Mouse (Mus musculus) forebrain, embryonic 11.5 days (tissue): ENCODE measurements around the gene Whrn. TPM values are rescaled to one million over a fixed set of nuclear protein-coding genes. Genes with fewer than 3 reads are reported as not detected.
A peak's percentile ranks its signal among the peaks of the same experiment; 100 is the strongest.

Source experiments
- ATAC-seq: fragments of 200-750 bp; cut with Nextera tagmentation; replicated peaks from 2 replicates; pipeline ENCODE4 v1.8.0; 2017; ENCODE audit warnings: moderate TSS enrichment; ENCODE audit not compliant: low FRiP score
- DNase-seq: peaks from one replicate; pipeline ENCODE4 v3.0.0-alpha.2; 2017; ENCODE audit warnings: low spot score
- H3K27ac ChIP-seq: fragments of 300-500 bp; sonication (generic); 2 replicates; pipeline ENCODE4 v1.5.1; 2014; ENCODE audit warnings: low read depth, low read length
- H3K27me3 ChIP-seq: fragments of 300-500 bp; sonication (generic); 2 replicates; pipeline ENCODE4 v1.6.1; 2014; ENCODE audit warnings: mild to moderate bottlenecking, low read length, mixed read lengths; ENCODE audit not compliant: control insufficient read depth, insufficient read depth
- H3K36me3 ChIP-seq: fragments of 300-500 bp; sonication (generic); 2 replicates; pipeline ENCODE4 v1.6.1; 2014; ENCODE audit warnings: mild to moderate bottlenecking, low read length, moderate library complexity, mixed read lengths; ENCODE audit not compliant: control insufficient read depth, insufficient read depth
- H3K4me1 ChIP-seq: fragments of 300-500 bp; sonication (generic); replicated peaks from 2 replicates; pipeline ENCODE4 v1.6.1; 2014; ENCODE audit warnings: low read length, mixed read lengths; ENCODE audit not compliant: control insufficient read depth, insufficient read depth
- H3K4me2 ChIP-seq: fragments of 300-500 bp; sonication (generic); 2 replicates; pipeline ENCODE4 v1.6.1; 2014; ENCODE audit warnings: low read depth, mild to moderate bottlenecking, low read length, moderate library complexity, mixed read lengths; ENCODE audit not compliant: severe bottlenecking
- H3K4me3 ChIP-seq: fragments of 300-500 bp; sonication (generic); 2 replicates; pipeline ENCODE4 v1.5.1; 2014; ENCODE audit warnings: low read depth, low read length
- H3K9ac ChIP-seq: fragments of 300-500 bp; sonication (generic); 2 replicates; pipeline ENCODE4 v1.6.1; 2014; ENCODE audit warnings: low read length
- H3K9me3 ChIP-seq: fragments of 300-500 bp; sonication (generic); 2 replicates; pipeline ENCODE4 v1.6.1; 2016; ENCODE audit warnings: low read length, mixed read lengths; ENCODE audit not compliant: control insufficient read depth
- WGBS: fragments of 180-500 bp; shearing (Covaris S2); extraction: QIAGEN DNeasy Blood & Tissue Kit; methylation state at CpG from one replicate; pipeline ENCODE4 v1.1.7; 2014; 5-methylcytosine and 5-hydroxymethylcytosine counted together
- polyA plus RNA-seq: library from polyadenylated mRNA; unstranded; fragments of >200 nt; fragmentation: Nextera tagmentation; extraction: Ambion mirVana; gene quantifications from 2 replicates; pipeline ENCODE4 v1.2.1, GENCODE M21; 2014

The Whrn gene
- polyA plus RNA-seq, 1 experiment from 2014 or later = 11.0 TPM

GRCm38 (mm10) chr4:63368577-63368976 is 127.2 kb downstream of the Whrn start:
- ATAC-seq (peak; percentile 80), DNase-seq (peak; percentile 90)
- Histone ChIP-seq H3K36me3 (no peaks in the 10 kb centered on the region; the same call in 1 of the 2 replicates), H3K4me3 (no peak overlapping the region), H3K9ac (no peak overlapping the region), H3K4me1 (no peaks in the 10 kb centered on the region), H3K9me3 (no peaks in the 10 kb centered on the region), H3K27me3 (no peaks in the 10 kb centered on the region), H3K27ac (no peak overlapping the region), H3K4me2 (no peak overlapping the region)
- WGBS = 18% methylated on average over 4 of the region's 4 CpGs

Other genes with a start within 250 kb of the Whrn start
- not detected in 2 replicates for gene Orm1, start 151.4 kb downstream of the Whrn start, polyA plus RNA-seq
- gene Orm3, start 139.8 kb downstream of the Whrn start, polyA plus RNA-seq = not detected in 2 replicates
- gene Orm2, start 133.5 kb downstream of the Whrn start, polyA plus RNA-seq = not detected in 2 replicates
- 18.8 and 21.0 TPM in 2 replicates for gene Akna, start 92.6 kb downstream of the Whrn start, polyA plus RNA-seq
- 298 and 308 TPM in 2 replicates for gene Atp6v1g1, start 48.8 kb upstream of the Whrn start, polyA plus RNA-seq
- 6.0 and 8.1 TPM in 2 replicates for gene Tmem268, start 62.8 kb upstream of the Whrn start, polyA plus RNA-seq
- gene Gm11213, start 109.3 kb upstream of the Whrn start, polyA plus RNA-seq = not detected in 2 replicates
- gene Tex48, start 126.4 kb upstream of the Whrn start, polyA plus RNA-seq = not detected in 2 replicates
- gene Gm11214, start 167.4 kb upstream of the Whrn start, polyA plus RNA-seq = not detected in 2 replicates
- gene Tnfsf15, start 249.1 kb upstream of the Whrn start, polyA plus RNA-seq = not detected in 2 replicates